Mouse (Mus musculus) gonadal fat pad, adult 2 months (tissue): ENCODE data around the gene Lbhd2. TPM values are rescaled to one million over a fixed set of nuclear protein-coding genes. Genes with fewer than 3 reads are reported as not detected.

Experiments used
- DNase-seq: peaks from one replicate; pipeline ENCODE4 v3.0.0-alpha.2; 2012; ENCODE audit warnings: low read depth
- polyA plus RNA-seq: library from polyadenylated mRNA; depleted of rRNA; stranded (reverse); fragments of >200 nt; gene quantifications from 2 replicates; pipeline ENCODE4 v1.2.3, GENCODE M21; 2012

The Lbhd2 gene
- polyA plus RNA-seq, 1 experiment: not detected

DNA sequence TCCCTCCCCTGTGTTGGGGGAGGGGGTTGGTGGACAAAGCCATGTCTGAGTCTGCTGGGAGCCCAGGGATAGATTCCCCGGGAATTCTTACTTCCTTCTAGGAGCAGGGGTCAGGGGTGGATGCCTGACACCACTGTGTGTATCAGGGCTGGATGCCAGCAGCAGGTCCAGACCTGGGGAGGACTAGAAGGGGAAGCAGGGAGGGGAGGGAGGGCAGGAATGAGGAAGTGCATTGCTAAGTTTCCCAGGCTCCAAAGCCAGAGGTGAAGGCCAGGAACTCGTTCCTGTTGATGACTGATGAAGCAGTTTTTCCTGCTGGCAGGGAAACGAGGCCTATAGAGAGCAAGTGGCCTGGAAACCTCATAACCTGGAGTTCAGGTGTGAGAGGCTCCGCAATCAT lies 25.5 kb downstream of the Lbhd2 start:
- DNase-seq: no peak

DNA sequence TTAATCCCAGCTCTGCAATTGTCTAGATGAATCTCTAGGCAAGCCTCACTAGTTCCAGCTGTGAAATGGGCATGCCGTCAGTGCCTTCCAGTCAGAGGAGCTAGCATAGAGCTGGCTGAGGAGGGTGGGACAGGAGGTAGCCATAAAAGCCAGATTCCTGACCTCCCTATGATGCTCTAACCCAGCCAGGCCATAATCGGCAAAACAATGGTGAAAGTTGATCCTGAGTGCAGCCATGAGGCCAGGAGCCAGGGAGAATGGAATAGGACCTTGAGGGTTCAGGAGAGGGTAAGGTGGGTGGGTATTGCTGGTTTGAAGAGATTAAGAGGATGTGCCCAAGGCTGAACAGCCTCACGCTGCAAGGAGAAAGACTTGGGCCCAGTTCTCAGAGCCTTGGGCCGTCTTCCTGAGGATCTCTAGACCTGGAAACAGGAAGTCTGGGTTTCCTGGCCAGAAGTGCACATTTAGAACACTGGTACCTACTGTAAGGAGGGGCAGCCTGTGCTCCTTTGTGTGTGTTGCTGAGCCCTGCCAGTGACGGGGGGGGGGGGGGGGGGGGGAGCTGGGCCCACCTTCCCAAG lies 26.2 kb downstream of the Lbhd2 start:
- DNase-seq: no peak

DNA sequence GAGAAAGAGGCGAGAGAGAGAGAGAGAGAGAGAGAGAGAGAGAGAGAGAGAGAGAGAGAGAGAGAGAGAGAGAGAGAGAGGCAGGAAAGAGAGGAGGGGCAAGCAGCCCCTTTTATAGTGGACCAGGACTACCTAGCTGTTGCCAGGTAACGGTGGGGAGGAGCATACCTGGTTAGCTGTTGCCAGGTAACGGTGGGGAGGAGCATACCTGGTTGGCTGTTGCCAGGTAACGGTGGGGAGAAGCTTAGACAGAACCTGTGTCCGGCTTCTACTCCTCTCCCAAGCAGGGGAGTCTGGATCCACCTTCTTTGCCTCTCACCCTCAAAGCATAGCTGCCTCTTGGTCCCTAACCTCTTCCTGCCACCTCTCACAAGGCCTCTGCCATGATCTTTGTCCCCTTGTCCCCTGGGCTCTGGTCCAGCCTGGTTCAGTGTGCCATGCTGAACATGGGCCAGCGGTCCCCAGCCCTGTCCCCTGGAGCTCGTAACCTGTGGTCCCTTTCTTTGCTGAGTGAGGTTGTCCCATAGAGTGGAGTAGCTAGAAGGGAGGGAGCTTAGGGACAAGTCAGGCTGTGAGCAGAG lies 27.6 kb downstream of the Lbhd2 start:
- DNase-seq: no peak

DNA sequence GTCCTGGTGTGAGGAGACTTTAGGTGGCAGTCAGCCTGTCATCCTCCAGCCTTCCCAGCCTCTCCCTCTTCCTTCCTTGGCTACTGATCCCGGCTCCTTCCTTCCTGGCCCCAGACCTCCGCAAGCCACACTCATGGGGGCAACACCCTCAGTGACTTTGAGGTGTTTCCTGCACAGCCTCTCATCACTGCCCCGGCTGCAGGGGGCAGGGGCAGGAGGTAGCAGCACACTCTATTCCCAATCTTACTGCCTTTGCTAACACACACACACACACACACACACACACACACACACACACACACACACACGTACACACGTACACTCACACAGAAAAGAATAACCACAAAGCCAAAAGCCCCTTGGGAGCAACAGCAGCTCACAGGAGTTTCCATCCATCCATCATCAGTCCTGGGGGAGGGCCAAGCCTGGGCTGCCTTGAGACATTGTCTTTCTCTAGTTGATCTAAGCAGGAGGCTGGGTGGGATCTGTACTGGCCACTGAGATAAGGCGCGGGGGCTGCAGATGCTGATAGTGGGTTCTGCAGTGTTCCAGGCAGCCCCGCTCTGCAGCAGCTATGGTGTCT lies 28.2 kb downstream of the Lbhd2 start:
- no peak for DNase-seq

DNA sequence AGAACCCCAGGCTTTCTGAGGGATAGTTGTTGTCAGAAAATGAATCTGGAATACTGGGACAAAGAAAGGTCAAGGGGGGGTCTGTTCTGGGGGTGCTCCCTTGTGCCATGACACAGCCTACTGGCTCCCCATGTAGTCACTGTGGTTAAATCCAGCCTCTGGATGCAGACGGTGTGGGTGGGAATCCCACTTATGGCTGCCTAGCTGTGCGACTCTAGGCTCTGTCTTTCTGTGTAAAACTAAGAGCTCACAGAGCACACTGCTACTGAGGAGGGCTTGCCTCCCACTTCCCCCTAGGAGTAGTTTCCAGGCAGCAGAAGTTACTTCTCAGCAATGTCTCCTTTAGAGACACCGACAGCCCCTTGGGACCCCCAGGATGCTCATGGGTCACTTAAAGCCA lies 29.6 kb downstream of the Lbhd2 start:
- no peak for DNase-seq

DNA sequence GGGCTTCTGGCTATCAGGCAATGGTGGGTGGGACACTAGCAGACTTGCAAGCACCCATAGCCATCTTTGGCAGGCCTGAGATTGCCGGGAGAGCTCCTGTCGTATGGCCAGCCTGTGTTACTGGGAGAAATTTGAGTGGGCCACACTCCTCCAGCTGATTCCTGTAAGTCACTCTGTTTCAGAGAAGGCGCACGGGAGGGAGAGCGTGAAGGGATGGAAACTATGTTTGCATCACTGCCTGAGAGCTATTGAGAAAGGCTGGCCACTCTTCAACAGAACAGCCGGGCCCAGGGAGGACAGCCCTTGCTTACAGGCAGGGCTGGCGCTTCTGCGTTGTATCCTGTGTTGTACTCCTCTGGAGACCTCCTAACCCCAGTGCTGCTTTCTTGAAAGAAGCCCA lies 30.0 kb downstream of the Lbhd2 start:
- no peak for DNase-seq

DNA sequence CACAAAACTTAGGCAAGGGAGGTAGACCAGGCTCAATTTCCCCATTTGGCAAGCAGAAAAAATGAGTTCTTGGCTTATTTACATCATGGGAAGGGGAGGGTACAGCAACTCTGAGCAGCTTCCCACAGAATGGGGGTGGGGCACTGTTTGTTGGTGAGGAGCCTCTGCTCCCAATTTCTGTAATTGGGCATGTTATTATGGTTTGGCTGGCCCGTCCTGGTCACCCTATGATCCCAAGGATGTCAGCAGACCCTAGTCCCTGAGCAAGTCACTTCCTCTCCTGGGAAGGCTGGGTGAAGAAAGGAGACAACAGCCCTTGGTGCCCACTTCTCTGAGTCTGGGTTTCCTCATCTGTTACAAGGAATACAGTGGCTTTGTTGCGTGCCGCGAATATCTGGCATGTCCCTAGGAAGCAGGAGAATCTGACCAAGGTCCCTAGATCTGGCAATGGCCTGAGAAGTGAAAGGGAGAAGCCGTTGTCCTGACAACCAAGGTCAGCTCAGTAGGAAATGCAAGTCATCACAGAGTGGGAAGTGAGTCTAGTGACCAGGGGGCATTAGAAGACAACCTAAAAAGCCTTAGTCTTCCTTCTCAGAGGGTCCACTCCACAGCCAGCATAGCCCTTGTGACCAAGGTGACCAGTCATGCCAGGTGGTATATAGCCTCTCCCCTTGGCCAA lies 30.8 kb downstream of the Lbhd2 start:
- DNase-seq: no peak

DNA sequence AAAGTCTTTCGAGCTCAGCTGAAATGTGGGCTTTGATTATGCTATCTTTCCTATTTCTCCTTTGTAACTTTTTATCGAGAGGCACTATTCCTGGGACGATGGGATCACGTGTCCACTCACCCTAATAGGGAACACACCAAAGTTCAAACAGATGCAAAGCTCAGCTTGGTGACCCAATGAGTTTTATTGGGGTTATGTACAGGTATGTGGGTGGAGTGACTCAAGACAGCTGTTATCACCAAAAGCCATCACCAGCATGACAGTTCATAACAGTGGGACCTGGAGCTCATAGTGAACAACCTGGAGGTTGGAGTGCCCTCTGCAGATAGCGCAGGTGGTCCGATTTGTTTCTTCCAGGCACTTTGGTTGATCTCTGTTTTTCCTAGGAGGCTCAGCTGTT lies 32.2 kb downstream of the Lbhd2 start:
- DNase-seq: no peak

DNA sequence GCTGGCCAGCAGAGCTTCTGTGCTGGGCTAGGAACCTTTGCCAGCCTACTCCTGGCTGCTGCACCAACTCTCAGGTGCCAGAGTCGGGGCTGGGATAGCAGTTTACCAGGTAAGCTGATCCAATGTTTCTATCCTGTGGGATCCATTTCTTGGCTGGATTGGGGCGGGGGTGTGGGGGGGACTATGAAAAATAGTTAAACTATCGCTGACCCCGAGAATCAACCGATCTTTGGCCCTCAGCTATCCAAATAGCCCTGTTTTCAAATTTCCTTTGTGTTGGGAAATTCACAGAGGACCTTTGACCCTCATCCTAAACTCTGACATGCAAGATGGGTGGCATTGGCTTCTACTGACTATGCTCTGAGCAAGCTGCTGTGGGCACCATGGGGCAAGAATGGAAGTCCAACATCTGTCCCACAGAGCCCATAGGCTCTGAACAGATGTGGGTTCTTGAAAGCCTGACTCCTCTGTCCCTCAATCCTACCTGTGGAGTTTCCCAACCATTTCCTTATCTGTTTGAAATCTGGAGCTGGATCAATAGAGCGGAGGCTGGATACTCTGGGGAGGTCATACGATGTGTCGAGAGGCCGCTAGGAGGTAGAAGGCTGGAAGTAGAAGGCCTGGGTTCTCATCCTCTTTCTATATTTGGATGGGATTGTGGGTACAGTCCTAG lies 34.2 kb downstream of the Lbhd2 start:
- DNase-seq: no peak

DNA sequence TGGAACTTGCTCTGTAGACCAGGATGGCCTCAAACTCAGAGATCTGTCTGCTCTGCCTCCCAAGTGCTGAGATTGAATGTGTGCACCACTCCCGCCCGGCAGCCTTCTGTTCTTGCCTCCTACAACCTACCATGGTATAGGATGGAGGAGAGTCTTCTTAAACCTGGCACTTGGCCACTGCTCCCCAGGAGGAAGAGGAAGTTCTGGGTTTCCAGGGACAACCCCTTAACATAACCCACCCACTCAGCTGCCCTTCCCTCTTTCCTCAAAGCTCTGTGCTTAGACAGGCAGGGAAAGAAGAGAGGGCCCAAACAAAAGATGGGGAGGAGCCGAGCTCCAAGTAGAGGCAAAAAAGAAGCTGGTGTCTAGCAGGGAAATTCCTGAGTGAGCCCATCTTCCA lies 34.9 kb downstream of the Lbhd2 start:
- DNase-seq: no peak

DNA sequence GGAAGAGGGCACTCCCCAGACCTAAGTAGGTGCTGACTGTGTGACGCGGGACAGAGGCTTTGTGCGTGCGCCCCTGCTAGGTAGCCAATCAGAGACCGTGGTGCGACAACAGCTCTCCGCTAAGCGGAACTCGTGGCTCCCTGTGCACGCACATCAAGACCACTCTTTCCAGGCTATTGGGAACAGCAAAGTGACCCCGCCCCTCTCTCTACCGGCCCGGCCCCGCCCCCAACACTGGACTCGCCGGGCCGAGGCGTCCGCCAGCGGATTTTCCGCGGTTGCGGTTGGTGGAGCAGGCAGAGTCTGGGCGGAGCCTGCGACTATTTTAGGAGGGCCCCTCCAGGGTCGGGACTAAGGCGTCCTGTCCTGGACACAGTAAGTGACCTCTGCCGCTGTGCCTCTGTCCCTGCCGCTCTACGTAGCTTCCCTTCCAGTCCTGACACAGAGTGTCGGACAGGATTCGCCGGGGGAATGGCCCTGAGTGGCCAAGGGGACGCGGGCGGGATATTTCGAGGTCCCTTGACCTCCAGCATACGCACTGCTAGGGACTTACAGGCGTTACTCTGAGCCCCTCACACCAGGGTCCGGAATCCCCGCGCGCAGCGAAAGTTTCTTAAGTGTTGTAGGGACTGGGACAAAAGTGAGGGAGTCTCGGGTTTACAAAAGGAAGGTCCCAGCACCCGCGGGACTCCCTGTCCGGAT lies 35.9 kb downstream of the Lbhd2 start, which contains the start of gene Tnfaip2:
Gene Tnfaip2 (plus strand): TSS at position 161 of the 702 bp plus-strand sequence.
- DNase-seq: no peak

DNA sequence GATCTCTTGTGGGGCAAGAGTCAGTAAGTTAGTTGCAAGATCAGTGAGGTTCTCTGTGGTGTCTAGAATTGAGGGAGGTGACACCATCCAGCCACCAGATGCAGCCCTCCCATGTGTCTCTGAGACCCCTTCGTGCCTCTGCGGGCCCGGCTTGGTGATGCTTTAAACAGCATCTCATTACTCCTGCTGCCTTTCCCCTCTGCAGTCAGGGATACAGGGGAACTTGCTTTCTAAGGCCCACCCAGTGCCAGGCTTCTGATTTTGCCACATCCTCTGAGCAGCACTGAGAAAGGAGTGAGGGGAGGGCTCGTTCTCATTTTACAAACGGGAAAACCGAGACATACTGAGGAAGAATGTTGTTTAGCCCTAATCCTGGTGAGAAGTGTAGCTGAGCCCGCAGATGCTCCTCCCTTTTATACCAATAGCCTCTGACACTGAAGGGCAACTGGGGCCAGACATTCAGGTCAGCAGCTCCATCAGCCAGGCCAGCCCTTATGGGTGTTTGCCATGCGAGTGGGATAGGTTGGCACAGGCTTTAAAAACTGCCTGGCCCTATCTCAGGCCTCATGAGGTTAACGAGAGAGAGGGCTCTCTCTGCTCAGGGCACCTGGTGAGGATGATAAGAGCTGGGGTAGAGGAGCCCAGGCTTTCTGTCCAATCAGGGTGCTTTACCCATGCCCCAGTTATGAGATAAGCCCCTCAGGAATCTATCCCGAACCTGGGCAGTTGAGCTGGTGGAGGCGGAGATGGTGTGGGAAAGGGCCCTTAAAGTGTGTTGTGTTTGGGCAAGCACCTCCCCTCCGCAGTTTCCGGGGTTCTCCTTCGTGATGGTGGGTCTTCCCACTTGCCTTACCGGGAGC lies 36.6 kb downstream of the Lbhd2 start:
- no peak for DNase-seq

DNA sequence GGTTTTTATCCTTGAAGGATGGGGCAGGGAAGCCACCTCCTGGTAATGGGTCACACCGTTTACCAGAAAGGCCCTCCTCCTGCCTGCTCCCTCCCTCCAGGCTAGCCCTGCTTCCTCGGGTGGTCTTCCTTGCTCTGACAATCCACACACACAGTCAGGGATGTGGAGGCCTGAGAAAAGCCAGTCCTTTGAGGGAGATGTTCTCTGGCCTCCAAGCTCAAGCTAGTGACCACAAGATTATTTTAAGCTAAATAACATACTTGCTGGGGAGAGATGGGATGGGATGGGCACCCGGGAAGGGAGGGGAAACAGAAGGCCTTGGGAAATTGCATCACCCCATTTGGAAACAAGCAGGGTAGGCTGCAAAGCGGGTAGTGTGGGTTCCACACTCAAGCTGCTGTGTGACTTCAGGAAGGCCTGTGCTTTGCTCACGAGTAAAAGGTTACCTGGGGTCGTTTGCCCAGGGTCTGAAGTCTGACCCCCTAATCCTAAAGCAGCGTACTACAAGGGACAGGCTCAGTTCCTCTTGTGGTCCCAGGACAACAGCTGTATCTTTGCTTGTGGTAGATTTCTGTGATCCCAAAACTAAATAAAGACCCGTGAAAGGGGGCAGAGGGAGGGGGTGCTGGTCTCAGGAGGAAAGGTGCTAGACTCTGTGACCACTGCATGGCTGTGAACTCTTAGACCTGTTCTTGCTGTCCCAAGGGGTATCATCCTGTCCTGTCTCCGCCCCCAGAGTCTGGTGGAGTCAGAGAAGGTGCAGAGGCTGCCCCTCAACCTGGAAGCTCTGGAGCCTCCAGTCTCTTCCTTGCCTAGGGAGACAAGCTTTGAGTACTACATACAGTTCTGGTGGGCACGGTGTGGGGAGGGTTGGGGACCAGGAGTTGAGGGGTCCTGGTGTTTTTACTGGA lies 37.6 kb downstream of the Lbhd2 start:
- DNase-seq: no peak

DNA sequence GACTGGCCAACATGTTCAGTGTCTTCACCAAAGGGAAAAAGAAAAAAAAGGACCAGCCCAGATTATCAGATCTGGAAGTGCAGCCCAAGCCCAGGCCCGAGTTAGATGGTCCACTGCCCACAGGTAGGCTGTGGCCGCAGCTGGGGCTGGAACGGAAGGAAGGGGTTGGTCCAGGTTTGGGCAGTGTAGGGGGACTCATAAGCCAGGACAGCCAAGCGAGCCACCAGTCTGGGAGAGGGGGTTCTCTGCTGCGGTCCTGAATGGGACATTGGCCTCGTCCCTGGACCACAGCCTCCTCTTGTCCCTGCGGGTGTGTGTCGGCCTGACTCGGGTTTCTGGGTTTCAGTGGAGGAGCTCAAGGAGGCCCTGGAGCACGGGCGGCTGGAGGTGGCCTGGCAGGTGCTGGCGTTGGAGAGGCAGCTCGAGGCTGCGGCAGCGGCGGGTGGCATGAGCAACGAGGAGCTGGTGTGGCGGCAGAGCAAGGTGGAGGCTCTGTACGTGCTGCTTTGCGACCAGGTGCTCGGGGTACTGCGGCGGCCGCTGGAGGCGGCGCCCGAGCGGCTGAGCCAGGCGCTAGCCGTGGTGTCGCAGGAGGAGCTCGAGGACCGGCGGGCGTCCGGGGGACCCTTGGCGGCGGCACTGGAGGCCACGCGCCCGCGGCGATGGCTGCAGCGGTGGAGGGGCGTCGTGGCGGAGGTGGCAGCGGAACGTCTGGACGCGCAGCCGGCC lies 38.7 kb downstream of the Lbhd2 start:
- DNase-seq: no peak

DNA sequence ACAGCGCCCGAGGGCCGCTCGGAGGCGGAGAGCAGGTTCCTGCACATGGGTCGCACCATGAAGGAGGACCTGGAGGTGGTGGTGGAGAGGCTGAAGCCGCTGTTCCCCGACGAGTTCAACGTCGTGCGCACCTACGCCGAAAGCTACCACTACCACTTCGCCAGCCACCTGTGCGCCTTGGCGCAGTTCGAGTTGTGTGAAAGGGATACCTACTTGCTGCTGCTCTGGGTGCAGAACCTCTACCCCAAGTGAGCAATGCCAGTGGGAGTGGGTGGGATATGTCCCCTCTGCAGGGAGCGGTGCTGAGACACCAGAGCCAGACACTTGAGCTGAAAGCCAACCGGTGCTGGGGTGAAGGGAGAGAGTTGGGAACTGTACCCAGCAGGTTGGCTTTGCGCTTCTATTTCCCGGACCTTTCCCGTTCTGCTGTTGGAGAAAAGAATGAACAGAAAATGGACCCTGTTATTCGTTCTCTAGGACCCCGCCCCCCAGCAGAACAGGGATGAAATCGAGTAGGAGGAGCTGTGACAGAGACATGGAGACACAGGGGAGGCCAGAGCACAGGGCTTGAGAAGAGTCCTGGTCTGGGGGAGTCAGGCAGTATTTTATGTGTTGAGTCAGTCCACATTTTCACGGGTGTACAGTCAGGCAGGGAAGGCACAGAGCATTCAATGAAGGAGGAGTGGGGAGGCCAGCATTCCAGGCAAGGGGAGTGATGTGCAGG lies 39.4 kb downstream of the Lbhd2 start:
- DNase-seq: no peak

DNA sequence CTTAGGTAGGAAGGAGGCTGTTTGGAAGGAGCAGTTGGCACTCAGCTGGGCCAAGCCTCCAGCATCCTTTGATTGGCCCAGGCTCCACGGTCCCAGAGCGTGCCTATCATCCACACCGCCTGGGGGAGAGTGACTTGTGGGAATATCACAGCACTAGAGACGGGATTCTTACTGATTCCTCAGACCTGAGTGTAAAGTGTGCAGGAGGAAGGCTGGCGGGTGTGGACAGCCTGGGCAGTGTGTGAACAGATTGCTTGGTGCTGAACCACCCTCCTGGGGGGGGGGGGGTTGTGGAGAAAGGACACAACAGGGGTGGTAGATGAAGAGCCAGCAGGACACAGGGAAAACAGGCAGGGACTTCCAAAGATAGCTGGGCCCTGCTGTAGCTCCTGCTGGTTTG lies 40.1 kb downstream of the Lbhd2 start:
- no peak for DNase-seq

DNA sequence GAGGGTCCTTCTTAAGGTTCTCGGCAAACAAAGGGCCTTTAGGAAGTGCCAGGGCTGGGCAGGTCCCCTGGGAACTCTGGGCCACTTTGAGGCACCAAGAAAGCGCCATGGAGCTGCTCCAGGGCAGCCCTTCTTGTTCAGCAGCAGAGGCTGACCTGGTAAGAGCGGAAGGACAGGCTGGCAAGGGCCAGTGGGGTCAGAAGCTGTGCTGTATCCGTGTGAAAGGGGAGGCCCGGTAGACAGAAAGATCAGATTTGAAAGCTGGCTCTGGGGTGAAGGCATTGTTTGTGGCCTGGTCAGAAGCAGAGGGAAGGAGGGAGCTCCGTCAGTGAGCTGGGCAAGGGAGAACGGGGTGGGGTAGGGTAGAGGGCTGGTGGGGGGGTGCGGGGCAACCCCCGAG lies 40.7 kb downstream of the Lbhd2 start:
- no peak for DNase-seq
